Comparison of ENCODE assay signal across 21 mouse cellular contexts in the genomic region with DNA sequence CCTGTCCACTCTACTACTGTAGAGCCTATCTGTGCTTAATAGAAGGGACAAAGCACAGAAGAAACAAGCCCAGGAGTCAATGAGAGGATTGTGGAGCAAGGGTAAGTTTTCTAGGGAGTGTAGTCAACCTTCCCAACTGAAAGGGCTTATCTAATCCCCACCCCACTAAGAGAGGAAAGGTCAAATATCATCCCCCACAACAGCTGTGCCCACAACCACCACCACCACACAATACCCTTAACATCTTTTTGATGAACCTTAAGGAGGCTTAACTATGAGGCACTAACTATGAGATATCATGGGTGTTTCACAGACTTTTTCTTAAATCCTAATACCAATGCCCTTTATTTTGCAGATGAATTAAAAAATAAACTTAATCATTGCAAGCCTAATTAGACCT.
"Had no signal": no experiment of that assay in that cellular context is flagged by ENCODE, and none has a peak within 500 bp of the region (broad histone marks: within the 10 kb centered on the region; RNA-seq: fewer than 3 reads in every experiment).

No protein-coding gene starts in this region.

- H3K27ac ChIP-seq: liver, embryonic 15.5 days; lung, embryonic 15.5 days; macrophage; midbrain, embryonic 12.5 days; midbrain, embryonic 15.5 days; neural tube, embryonic 13.5 days; neural tube, embryonic 15.5 days had no signal

- H3K9ac ChIP-seq: liver, embryonic 15.5 days; liver, postnatal 0 days; lung, embryonic 15.5 days; midbrain, embryonic 12.5 days; midbrain, embryonic 15.5 days; neural tube, embryonic 13.5 days; neural tube, embryonic 15.5 days had no signal

- H3K9me3 ChIP-seq: liver, embryonic 15.5 days; lung, embryonic 15.5 days; megakaryocyte, embryonic 14.5 days; midbrain, embryonic 12.5 days; midbrain, embryonic 15.5 days; neural tube, embryonic 13.5 days; neural tube, embryonic 15.5 days had no signal

- ATAC-seq: liver, postnatal 0 days; lung, postnatal 0 days; midbrain, embryonic 15.5 days had no signal

- H3K4me3 ChIP-seq: liver, embryonic 15.5 days; lung, embryonic 15.5 days; megakaryocyte, embryonic 14.5 days; midbrain, embryonic 12.5 days; midbrain, embryonic 15.5 days; neural tube, embryonic 13.5 days; neural tube, embryonic 15.5 days had no signal

- H3K27me3 ChIP-seq: liver, embryonic 15.5 days; lung, embryonic 15.5 days; megakaryocyte, embryonic 14.5 days; midbrain, embryonic 12.5 days; midbrain, embryonic 15.5 days; neural tube, embryonic 13.5 days; neural tube, embryonic 15.5 days had no signal

- DNase-seq: liver, postnatal 0 days; lung, adult 2 months; lung, postnatal 14 days; lung, postnatal 36 days; retina, postnatal 1 day; right cerebral cortex, adult 18-20 months; right cerebral cortex, postnatal 25 days; right cerebral cortex, postnatal 4 days; spleen, adult 18-20 months; thymus, adult 18-20 months; thymus, postnatal 14 days; thymus, postnatal 36 days had no signal

- H3K4me1 ChIP-seq: liver, embryonic 15.5 days; lung, embryonic 15.5 days; midbrain, embryonic 12.5 days; midbrain, embryonic 15.5 days; neural tube, embryonic 13.5 days; neural tube, embryonic 15.5 days had no signal

- H3K4me2 ChIP-seq: liver, embryonic 15.5 days; lung, embryonic 15.5 days; midbrain, embryonic 12.5 days; midbrain, embryonic 15.5 days; neural tube, embryonic 13.5 days; neural tube, embryonic 15.5 days had no signal
